Mouse (Mus musculus): ENCODE measurements at regions not wholly inside any gene's neighbourhood (a gene's known extent, or its start where the extent isn't known, plus 50 kb on each side); places are given as distances from the start of the nearest gene placed in this dataset.

DNA sequence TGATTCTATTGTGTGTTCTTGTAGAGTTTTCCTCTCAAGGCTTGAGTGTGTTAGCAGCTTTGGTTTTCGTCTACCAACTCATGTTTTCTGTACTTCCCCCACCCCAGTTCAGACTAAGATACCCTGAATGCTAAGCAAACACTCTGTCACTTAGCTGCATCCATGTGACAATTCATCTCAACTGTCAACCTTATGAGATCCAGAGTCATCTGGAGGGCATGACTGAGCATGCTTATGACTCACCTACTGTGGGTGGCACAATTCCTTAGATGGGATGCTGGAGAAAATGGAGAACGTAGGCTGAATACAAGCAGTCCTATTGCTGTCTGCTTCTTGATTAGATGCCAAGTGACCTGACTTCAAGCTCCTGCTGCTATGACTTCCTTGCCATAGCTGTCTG, 73.3 kb upstream of the Gpr158 start:
- no peak for TF ChIP-seq POLR2A (IDR thresholded peaks at IDR 0.05; ENCODE audit: borderline replicate concordance, extremely low read depth, low read depth, low read length)
- no peak for TF ChIP-seq CTCF (IDR thresholded peaks at IDR 0.05; ENCODE audit: insufficient read depth, low read length)
